Mouse (Mus musculus): Measurements from ENCODE around the gene Gm29644. TPM values are rescaled to one million over a fixed set of nuclear protein-coding genes. Genes with fewer than 3 reads are reported as not detected.
"Not testable (repeated sequence)": the region's sequence is repeated elsewhere in the genome, so short reads cannot be mapped to it uniquely, and the experiment has no call there.

The Gm29644 gene
- total RNA-seq (2021), result not detected
- long read RNA-seq, experiment 1, result 0 reads
- long read RNA-seq, experiment 2, result 0 reads

GRCm38 (mm10) chrY:70303187-70303586 is at the start of gene Gm29644, which contains the start of gene Gm29423:
TSS of gene Gm29644 (minus strand) at chrY:70303343.
TSS of gene Gm29423 (minus strand) at chrY:70303287.
- not testable (repeated sequence) for DNase-seq

DNA sequence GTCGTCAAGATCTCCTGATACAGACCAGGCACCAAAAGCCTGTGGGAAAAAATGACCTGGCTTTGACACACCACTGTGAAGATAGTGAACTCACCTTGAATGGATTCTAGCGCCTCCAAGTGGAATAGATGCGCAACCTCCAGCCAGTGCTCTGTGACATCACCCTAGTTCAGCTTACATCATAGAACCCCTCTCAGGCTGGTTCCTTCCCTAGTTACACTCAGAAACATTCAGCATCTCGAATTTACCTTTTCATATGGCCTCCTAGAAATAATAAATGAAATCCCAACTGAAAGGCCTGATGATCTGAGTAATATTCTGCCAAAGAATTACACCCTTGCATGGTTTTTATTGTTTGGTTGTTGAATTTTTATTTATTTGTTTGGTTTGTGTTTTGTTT is 29.6 kb downstream of the Gm29644 start, which contains the start of gene Gm21118:
Gm21118 (minus strand) TSS at position 101 of the 400 bp plus-strand sequence.
- not testable (repeated sequence) for DNase-seq

Other genes starting within 250 kb of the Gm29644 start
- not detected for gene Gm21118, start 29.7 kb downstream of the Gm29644 start, total RNA-seq (2021)
- gene Gm29423, start 56 bp downstream of the Gm29644 start, total RNA-seq (2021), result not detected
- gene Gm20888, start 138.5 kb upstream of the Gm29644 start, total RNA-seq (2021), result not detected